Mouse (Mus musculus): ENCODE results near the gene Cacna1c.

The Cacna1c gene

GRCm38 (mm10) chr6:118963283-118963682 is 232.9 kb downstream of the Cacna1c start:
- in situ Hi-C loops (cut with MboI; ENCODE audit: low pct_unique_long_range_greater_than_20kb in 1 of 2, low sequenced_read_pairs in 2 of 2, unreplicated experiment in 1 of 2) = no loop called here

- in situ Hi-C loops (cut with MboI; ENCODE audit: low pct_unique_long_range_greater_than_20kb in 1 of 2, low sequenced_read_pairs in 2 of 2, unreplicated experiment in 1 of 2) = no loop called here
These were observed 237.7 kb downstream of the Cacna1c start for GRCm38 (mm10) chr6:118958529-118958928.

- in situ Hi-C loops (cut with MboI; ENCODE audit: low pct_unique_long_range_greater_than_20kb in 1 of 2, low sequenced_read_pairs in 2 of 2, unreplicated experiment in 1 of 2) = no loop called here
These were observed 240.0 kb downstream of the Cacna1c start for GRCm38 (mm10) chr6:118956234-118956633.

DNA sequence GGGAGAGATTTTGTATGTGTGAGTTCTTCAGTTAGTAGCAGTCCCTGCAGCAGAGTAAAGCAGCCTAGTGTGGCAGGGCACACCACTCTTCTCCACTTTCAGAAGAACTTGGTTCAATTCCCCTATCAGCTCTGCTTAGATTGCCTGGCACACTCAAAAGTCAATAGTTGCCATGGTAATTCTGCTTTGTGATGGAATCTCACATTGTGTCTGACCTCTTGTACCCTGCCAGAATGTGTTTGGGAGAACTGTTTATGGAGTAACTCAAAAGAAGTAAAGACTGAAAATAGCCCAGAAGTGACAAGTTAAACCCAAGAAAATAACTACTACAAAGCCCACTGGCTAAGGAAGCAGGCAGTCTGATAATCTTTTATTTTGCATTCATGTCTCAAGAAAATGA is 240.4 kb downstream of the Cacna1c start:
- in situ Hi-C loops (cut with MboI; ENCODE audit: low pct_unique_long_range_greater_than_20kb in 1 of 2, low sequenced_read_pairs in 2 of 2, unreplicated experiment in 1 of 2) = no loop called here

DNA sequence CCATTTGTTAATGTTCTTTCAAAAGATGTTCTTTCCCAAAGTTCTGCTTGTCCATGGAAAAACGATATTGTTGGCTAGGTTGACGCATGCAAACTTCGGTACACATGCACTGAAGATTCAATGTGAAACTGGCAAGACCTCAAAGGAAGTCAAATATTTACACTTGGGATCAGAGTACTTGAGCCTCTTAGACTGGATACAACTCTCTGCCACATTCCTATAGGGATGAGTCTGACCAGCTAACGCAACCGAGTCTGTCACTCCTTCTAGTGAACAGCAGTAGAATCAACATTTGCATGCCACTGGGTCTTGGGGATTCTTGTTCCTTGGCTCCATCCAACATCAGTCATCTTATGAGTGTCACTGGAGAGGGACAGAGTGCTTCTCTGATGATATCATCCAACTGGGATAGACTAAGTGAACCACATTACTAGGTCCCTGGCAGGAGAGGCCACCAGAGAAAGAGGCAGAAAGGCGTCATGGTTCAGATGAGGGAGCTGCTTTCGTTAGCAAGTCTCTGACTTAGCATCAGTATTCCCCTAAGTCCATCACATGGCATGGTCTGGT is 241.1 kb downstream of the Cacna1c start:
- in situ Hi-C loops (cut with MboI; ENCODE audit: low pct_unique_long_range_greater_than_20kb in 1 of 2, low sequenced_read_pairs in 2 of 2, unreplicated experiment in 1 of 2) = no loop called here

- in situ Hi-C loops (cut with MboI; ENCODE audit: low pct_unique_long_range_greater_than_20kb in 1 of 2, low sequenced_read_pairs in 2 of 2, unreplicated experiment in 1 of 2) = no loop called here
These were observed 243.8 kb downstream of the Cacna1c start for GRCm38 (mm10) chr6:118952377-118952776.

- in situ Hi-C loops (cut with MboI; ENCODE audit: low pct_unique_long_range_greater_than_20kb in 1 of 2, low sequenced_read_pairs in 2 of 2, unreplicated experiment in 1 of 2) = no loop called here
These were observed 246.0 kb downstream of the Cacna1c start for GRCm38 (mm10) chr6:118950190-118950589.

- in situ Hi-C loops (cut with MboI; ENCODE audit: low pct_unique_long_range_greater_than_20kb in 1 of 2, low sequenced_read_pairs in 2 of 2, unreplicated experiment in 1 of 2) = no loop called here
These were observed 248.9 kb downstream of the Cacna1c start for GRCm38 (mm10) chr6:118947286-118947685.

GRCm38 (mm10) chr6:118946660-118947059 is 249.6 kb downstream of the Cacna1c start:
- in situ Hi-C loops (cut with MboI; ENCODE audit: low pct_unique_long_range_greater_than_20kb in 1 of 2, low sequenced_read_pairs in 2 of 2, unreplicated experiment in 1 of 2) = no loop called here

DNA sequence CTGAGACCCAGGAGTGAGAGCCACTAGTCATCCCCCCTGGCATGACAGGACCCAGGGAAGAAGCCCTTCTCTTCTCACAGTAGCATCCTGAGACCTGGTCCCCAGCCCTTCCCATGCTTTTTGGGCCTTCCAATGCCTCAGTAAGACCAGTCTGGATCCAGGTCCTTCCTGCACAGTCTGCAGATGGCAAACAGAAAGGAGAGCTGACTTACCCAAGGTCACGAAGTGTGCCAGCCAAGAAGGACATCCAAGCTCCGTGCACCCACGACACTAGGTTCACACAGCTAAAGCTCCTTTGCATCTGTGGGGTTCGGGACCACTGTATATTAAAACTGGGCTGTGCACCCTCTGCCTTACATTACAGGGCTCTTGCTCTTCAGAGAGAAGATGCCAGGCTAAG is 252.1 kb downstream of the Cacna1c start:
- in situ Hi-C loops (cut with MboI; ENCODE audit: low pct_unique_long_range_greater_than_20kb in 1 of 2, low sequenced_read_pairs in 2 of 2, unreplicated experiment in 1 of 2) = no loop called here

DNA sequence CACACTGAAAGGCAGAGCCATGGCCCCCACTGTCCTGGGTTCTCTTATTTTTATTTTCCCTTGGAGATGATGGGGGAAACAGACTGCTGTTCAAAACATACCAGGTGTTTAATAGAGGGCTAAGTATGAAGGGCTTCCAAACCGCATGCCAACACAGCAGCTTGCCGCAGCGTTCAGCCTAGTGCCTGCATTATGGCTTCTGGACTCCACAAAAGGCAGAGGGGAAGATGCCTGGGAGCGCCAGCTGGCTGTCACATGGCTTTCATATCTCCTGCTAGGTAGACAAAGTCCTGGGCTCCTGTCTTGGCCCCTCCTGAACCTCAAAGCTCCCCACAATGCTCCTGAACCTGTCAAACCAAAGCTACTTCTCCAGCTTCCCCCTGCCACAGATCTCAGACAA is 254.4 kb downstream of the Cacna1c start:
- in situ Hi-C loops (cut with MboI; ENCODE audit: low pct_unique_long_range_greater_than_20kb in 1 of 2, low sequenced_read_pairs in 2 of 2, unreplicated experiment in 1 of 2) = no loop called here

- in situ Hi-C loops (cut with MboI; ENCODE audit: low pct_unique_long_range_greater_than_20kb in 1 of 2, low sequenced_read_pairs in 2 of 2, unreplicated experiment in 1 of 2) = no loop called here
These were observed 255.2 kb downstream of the Cacna1c start for GRCm38 (mm10) chr6:118941036-118941435.

- in situ Hi-C loops (cut with MboI; ENCODE audit: low pct_unique_long_range_greater_than_20kb in 1 of 2, low sequenced_read_pairs in 2 of 2, unreplicated experiment in 1 of 2) = no loop called here
These were observed 256.6 kb downstream of the Cacna1c start for GRCm38 (mm10) chr6:118939626-118940025.

- in situ Hi-C loops (cut with MboI; ENCODE audit: low pct_unique_long_range_greater_than_20kb in 1 of 2, low sequenced_read_pairs in 2 of 2, unreplicated experiment in 1 of 2) = no loop called here
These were observed 257.7 kb downstream of the Cacna1c start for GRCm38 (mm10) chr6:118938386-118939096.

- in situ Hi-C loops (cut with MboI; ENCODE audit: low pct_unique_long_range_greater_than_20kb in 1 of 2, low sequenced_read_pairs in 2 of 2, unreplicated experiment in 1 of 2) = no loop called here
These were observed 258.7 kb downstream of the Cacna1c start for GRCm38 (mm10) chr6:118937536-118937935.

- in situ Hi-C loops (cut with MboI; ENCODE audit: low pct_unique_long_range_greater_than_20kb in 1 of 2, low sequenced_read_pairs in 2 of 2, unreplicated experiment in 1 of 2) = no loop called here
These were observed 260.4 kb downstream of the Cacna1c start for GRCm38 (mm10) chr6:118935520-118936415.

DNA sequence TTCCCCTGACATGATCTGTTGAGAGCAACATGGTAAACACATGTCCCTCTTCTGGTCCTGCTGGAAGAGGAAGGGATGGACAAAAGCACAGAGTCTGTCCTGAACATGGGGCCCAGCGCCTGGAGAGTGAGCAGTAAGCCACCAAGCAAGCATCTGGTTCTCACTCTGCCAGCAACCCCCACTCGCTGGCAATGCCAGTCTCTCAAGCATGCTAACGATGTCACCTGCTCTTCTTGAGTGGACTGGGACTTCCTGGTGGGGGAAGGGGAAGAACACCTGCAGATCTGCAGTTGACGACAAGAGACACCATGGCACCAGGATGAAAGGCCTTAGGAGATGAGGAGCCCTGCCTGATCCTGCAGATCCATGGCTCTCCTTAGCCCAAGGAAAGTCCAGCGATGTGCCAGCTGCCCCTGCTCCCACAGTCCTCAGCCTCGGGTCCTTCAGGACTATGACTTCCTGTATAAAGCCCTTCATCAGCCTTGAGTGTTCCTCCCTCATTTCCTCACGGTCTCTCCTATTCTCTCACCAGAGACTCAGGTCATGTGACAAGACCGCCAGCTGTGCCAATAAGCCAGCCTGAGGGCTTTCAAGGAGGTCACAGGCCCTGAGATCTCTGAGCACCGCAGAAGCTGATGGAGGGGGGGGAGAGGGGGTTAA is 261.8 kb downstream of the Cacna1c start:
- in situ Hi-C loops (cut with MboI; ENCODE audit: low pct_unique_long_range_greater_than_20kb in 1 of 2, low sequenced_read_pairs in 2 of 2, unreplicated experiment in 1 of 2) = no loop called here

GRCm38 (mm10) chr6:118933017-118933594 is 263.1 kb downstream of the Cacna1c start:
- in situ Hi-C loops (cut with MboI; ENCODE audit: low pct_unique_long_range_greater_than_20kb in 1 of 2, low sequenced_read_pairs in 2 of 2, unreplicated experiment in 1 of 2) = no loop called here
